Mouse (Mus musculus) CD4-positive, CD25-positive, alpha-beta regulatory T cell (primary cell): ENCODE data around the gene Abraxas1. TPM values are rescaled to one million over a fixed set of nuclear protein-coding genes. Genes with fewer than 3 reads are reported as not detected.

ENCODE experiments used
- polyA plus RNA-seq: library from polyadenylated mRNA; unstranded; fragments of 100-300 nt; shearing (Covaris generic); gene quantifications from one replicate; pipeline ENCODE4 v1.2.1, GENCODE M21; 2017

Abraxas1 gene
- 34.3 TPM for polyA plus RNA-seq

GRCm38 (mm10) chr5:100820483-100821184 is at the start of gene Abraxas1:
Gene Abraxas1, minus strand, starts transcription at chr5:100820965.

GRCm38 (mm10) chr5:100845485-100845847 is 24.7 kb upstream of the Abraxas1 start, which contains the start of gene Gpat3:
Gene Gpat3, plus strand, starts transcription at chr5:100845713.

GRCm38 (mm10) chr5:100798165-100798860 is 22.5 kb downstream of the Abraxas1 start, which contains the start of the genes Helq and Mrps18c:
Gene Helq, minus strand, starts transcription at chr5:100798598.
Gene Mrps18c, plus strand, starts transcription at chr5:100798627.

Other genes with a start within 250 kb of the Abraxas1 start
- 6.5 TPM for gene Plac8, start 248.7 kb downstream of the Abraxas1 start, polyA plus RNA-seq
- 43.9 TPM for gene Coq2, start 145.8 kb downstream of the Abraxas1 start, polyA plus RNA-seq
- 2.5 TPM for gene Hpse, start 101.2 kb downstream of the Abraxas1 start, polyA plus RNA-seq
- gene Helq, start 22.4 kb downstream of the Abraxas1 start, polyA plus RNA-seq, result 29.9 TPM
- gene Mrps18c, start 22.3 kb downstream of the Abraxas1 start, polyA plus RNA-seq, result 145 TPM
- 0.62 TPM for gene Gpat3, start 24.7 kb upstream of the Abraxas1 start, polyA plus RNA-seq